Mouse (Mus musculus) embryonic stem cell, embryonic (primary cell): ENCODE measurements around the gene Trp73.

Source experiments
- CTCF ChIA-PET, 4 experiments: fragments of 300-600 bp in 2 of 4; fragments of 350-600 bp in 2 of 4; sonication (Branson Sonifier 250); formaldehyde crosslinking; loops; one replicate each; lab custom pipeline; 2022; ENCODE audit warnings: inconsistent platforms in 2 of 4; lab: Charles Lee
- POLR2A ChIA-PET, 4 experiments: fragments of 300-600 bp in 2 of 4; fragments of 350-600 bp in 2 of 4; sonication (Branson Sonifier 250); formaldehyde crosslinking; loops; one replicate each; lab custom pipeline; 2022; ENCODE audit warnings: antibody characterized with exemption in 4 of 4, inconsistent platforms in 1 of 4; lab: Charles Lee

The Trp73 gene

GRCm38 (mm10) chr4:154123553-154123952 is 16.5 kb downstream of the Trp73 start:
- CTCF ChIA-PET, result no interaction called here
- POLR2A ChIA-PET, result no interaction called here

DNA sequence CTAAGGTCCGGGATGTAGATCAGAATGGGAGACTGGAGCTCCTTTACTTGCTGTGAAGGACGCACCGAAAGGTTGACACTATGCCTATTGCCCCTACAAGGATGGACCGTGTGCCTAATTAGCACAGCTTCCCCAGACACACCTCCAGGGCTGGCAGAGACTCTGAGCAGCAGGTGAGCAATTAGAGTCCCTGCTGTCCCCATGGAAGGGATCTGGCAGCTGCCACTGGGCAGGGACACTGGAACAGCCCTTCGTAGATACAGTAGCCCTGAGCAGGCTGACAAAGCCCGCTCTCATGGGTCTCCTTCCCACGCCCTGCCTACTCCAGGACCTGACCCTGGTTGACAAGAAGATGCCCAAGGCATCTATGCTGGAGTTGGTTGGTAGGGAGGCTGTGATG is 17.6 kb downstream of the Trp73 start:
- POLR2A ChIA-PET, result interaction anchor here in 1 of 4 experiments (0.7 kb wide), 1 partner anchor 1026 kb away, joined by 3 read pairs; no protein-coding TSS in a partner anchor
- CTCF ChIA-PET, result interaction anchor here in 2 of 4 experiments (1.4 to 1.8 kb wide), 2 partner anchors 17 kb away, joined by 5 to 6 read pairs; no protein-coding TSS in a partner anchor

GRCm38 (mm10) chr4:154121800-154122199 is 18.2 kb downstream of the Trp73 start:
- CTCF ChIA-PET, result interaction anchor here in 2 of 4 experiments (1.4 to 1.9 kb wide), 3 partner anchors 16 to 29 kb away, joined by 5 to 6 read pairs (median 5); no protein-coding TSS in a partner anchor
- POLR2A ChIA-PET, result no interaction called here

DNA sequence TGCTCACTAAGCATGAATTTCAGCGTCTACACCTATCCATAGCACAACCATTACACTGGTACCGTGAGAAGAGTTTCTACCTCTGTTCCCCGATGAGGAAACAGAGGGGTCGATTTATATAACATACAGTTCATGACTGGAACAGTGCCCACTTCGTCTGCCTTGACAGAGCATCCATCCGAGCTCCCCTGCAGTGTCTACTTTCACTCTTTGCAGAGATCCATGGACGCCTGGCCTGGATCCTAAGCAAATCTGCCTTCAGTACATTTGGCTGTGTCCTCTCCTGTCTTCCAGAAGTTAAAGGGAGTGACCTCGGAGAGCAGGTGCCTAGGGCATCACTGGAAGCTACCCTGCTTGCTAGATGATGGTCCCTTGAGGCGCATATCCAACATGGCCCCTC is 20.8 kb downstream of the Trp73 start:
- ChIA-PET POLR2A (no interaction called here), CTCF (interaction anchor here in 1 of 4 experiments (1.0 kb wide), 1 partner anchor 14 kb away, joined by 3 read pairs; no protein-coding TSS in a partner anchor)

DNA sequence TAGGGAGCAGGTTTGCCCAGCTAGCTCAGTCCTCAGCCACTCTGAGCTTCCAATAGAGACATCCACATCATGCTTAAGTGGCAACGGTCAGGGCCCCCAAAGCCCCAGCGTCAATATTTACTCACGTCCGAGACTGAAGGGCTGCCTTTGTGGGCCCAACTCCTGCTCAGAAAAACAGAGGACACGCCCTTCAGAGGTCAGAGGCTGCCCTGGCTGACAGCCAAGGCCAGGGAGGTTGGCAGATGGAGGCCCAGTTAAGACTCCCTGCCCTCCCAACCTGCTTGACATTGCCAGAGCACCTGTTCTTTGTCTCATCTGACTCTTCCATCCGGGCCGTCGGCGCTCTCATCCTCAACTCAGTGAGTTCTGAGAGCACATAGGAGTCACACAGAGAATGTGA is 21.2 kb downstream of the Trp73 start:
- ChIA-PET CTCF (interaction anchor here in 3 of 4 experiments (1.0 to 2.8 kb wide), 4 partner anchors 13 to 40 kb away, joined by 3 to 10 read pairs (median 3); no protein-coding TSS in a partner anchor), POLR2A (interaction anchor here in 1 of 4 experiments (1.0 kb wide), 1 partner anchor 12 kb away, joined by 3 read pairs; no protein-coding TSS in a partner anchor)

DNA sequence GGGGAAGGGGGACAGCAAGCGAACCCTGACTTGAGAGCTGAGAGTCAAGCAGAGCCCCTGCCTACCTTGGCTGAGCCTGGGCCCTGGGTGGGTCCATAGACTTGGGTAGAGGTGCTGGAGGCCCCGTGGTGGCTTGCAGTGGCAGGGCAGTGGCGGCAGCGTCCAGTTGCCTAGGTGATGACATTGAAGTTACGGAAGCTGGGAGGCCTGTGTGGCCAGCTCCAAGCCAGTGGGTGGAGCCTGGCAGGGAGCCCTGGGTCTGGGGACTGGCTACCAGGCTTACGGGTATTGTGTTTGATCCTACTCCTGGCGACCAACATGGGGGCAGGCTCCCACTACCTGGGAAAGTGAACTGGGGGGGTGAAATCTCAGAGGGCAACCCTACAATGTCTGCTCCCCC is 23.6 kb downstream of the Trp73 start:
- CTCF ChIA-PET, result interaction anchor here in 2 of 4 experiments (0.6 to 2.8 kb wide), 3 partner anchors 11 to 34 kb away, joined by 3 to 10 read pairs (median 5); no protein-coding TSS in a partner anchor
- POLR2A ChIA-PET, result interaction anchor here in 1 of 4 experiments (0.8 kb wide), 1 partner anchor 11 kb away, joined by 5 read pairs; no protein-coding TSS in a partner anchor

DNA sequence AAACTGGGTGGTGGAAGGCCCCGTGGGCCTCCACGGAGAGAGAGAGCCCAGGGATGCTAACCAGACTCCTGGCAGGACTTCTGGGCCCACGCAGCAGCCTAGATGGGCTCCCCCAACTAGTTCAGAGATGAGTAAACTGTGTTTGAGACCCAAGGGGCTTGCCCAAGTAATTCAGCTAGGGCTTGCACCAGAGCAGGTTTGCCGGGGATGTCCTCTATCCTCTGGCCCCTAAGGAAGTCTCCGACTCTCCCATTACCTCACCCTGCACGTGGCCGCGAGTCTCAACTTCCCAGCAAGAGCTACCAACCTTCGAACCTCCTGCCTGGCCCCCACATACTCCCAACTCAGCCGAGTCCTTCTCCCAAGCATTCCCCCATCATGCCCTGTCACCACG is 30.2 kb downstream of the Trp73 start:
- ChIA-PET CTCF (interaction anchor here in 1 of 4 experiments (1.3 kb wide), 1 partner anchor 39 kb away, joined by 7 read pairs; no protein-coding TSS in a partner anchor), POLR2A (interaction anchor here (0.6 to 1.6 kb wide), 4 partner anchors 8 to 768 kb away, joined by 3 to 7 read pairs (median 4); no protein-coding TSS in a partner anchor)

GRCm38 (mm10) chr4:154109216-154109849 is 30.7 kb downstream of the Trp73 start:
- ChIA-PET CTCF (interaction anchor here in 3 of 4 experiments (0.5 to 1.3 kb wide), 4 partner anchors 16 to 655 kb away, joined by 3 to 7 read pairs (median 3); no protein-coding TSS in a partner anchor), POLR2A (interaction anchor here in 3 of 4 experiments (0.6 to 1.6 kb wide), 3 partner anchors 9 to 34 kb away, joined by 3 to 7 read pairs (median 3); no protein-coding TSS in a partner anchor)

GRCm38 (mm10) chr4:154106497-154107061 is 33.4 kb downstream of the Trp73 start:
- ChIA-PET CTCF (interaction anchor here (0.5 to 5.6 kb wide), 14 partner anchors 11 to 376 kb away, joined by 3 to 92 read pairs (median 25); partner anchors contain the start of genes Arhgef16 (in 1 of the 4) and Smim1 (in 1 of the 4)), POLR2A (interaction anchor here in 3 of 4 experiments (0.9 to 3.8 kb wide), 11 partner anchors 10 to 42 kb away, joined by 3 to 25 read pairs (median 5); no protein-coding TSS in a partner anchor)

DNA sequence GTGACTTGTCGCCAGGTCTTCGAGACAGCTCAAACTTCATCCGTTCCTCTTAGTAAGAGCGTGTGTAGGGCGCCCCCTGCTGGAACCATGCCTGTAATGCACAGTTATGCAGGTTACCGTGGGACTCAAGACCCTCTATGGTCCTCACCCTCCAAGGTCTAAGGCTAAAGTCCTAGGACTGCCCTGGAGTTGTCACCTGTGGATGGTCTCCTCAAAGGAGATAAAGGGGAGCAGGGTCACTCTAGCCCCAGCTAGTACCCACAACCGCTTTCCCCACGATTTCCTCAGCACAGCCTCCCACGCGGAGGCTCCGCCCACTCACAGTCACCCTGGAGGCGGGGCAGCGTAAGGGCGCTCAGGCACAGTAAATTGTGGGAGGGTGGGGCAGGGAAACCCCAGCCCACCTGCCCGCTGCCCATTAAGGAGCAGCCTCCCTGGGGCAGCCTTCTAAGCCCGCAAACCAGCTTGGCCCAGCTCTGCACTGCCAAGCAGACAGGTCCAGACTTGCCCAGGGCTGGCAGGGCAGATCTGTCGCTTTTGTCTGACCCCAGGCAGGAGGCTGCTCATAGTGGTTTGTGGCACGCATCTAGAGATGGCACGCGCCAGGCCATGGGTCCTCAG is 34.5 kb downstream of the Trp73 start:
- ChIA-PET CTCF (interaction anchor here (0.5 to 5.6 kb wide), 76 partner anchors 9 to 917 kb away, joined by 3 to 92 read pairs (median 4); partner anchors contain the start of genes Smim1 (in 3 of the 4), Tprgl (in 2 of the 4), Arhgef16 (in 1 of the 4) and Lrrc47 (in 1 of the 4)), POLR2A (interaction anchor here (0.5 to 3.8 kb wide), 24 partner anchors 8 to 223 kb away, joined by 3 to 25 read pairs (median 4); partner anchors contain the start of gene Smim1 (in 1 of the 4))

- ChIA-PET POLR2A (interaction anchor here in 2 of 4 experiments (0.6 to 3.8 kb wide), 7 partner anchors 9 to 30 kb away, joined by 3 to 25 read pairs (median 4); no protein-coding TSS in a partner anchor), CTCF (interaction anchor here (0.6 to 5.6 kb wide), 14 partner anchors 10 to 134 kb away, joined by 3 to 92 read pairs (median 6); partner anchors contain the start of gene Smim1 (in 2 of the 4))
These were observed 36.1 kb downstream of the Trp73 start for GRCm38 (mm10) chr4:154103912-154104311.

DNA sequence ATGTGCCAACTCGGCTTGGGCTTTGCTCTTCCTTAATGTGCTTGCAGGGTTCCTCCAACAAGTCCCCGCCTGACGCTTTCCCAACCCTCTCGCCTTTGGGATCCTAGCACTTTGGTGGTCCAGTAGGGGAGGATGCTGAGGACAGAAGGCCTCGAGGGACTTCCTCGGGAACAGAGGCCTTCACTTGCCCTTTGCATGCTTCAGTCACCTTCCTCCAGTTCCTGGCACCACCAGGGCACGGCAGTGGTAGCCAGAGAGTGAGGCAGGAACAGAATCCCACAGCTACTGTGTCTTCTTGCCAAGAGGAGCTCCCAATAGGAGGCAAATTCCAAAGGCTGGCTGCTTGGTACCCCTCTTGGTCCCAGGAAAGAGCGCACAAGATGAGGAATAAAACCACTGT is 36.6 kb downstream of the Trp73 start:
- POLR2A ChIA-PET, result interaction anchor here in 1 of 4 experiments (1.4 to 3.8 kb wide), 2 partner anchors 10 to 21 kb away, joined by 3 to 25 read pairs; no protein-coding TSS in a partner anchor
- CTCF ChIA-PET, result interaction anchor here (1.0 to 5.6 kb wide), 10 partner anchors 9 to 77 kb away, joined by 3 to 92 read pairs (median 6); partner anchors contain the start of gene Smim1 (in 1 of the 4)

DNA sequence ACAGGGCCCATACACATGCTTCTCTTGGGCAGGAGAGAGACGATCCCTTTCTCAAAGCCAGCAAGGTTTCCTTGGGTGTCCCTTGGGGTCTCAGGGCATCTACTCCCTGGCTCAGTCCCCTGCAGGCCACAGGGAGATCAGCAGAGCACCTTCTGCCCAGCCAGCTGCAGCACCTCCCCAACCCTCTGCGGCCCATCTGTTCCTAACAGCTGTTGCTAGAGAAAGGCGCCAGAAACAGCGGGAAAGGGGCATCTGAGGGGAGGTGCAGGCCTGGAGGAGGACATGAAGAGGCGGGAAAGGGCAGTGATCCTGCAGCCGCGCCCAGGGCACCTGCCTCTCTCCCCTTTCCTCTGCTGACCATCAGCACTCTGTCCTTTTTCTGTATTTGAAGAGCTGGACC is 40.6 kb downstream of the Trp73 start:
- POLR2A ChIA-PET, result interaction anchor here in 1 of 4 experiments (1.4 to 2.3 kb wide), 3 partner anchors 10 to 103 kb away, joined by 3 to 7 read pairs (median 7); no protein-coding TSS in a partner anchor
- CTCF ChIA-PET, result interaction anchor here in 3 of 4 experiments (0.5 to 1.3 kb wide), 4 partner anchors 18 to 74 kb away, joined by 3 to 5 read pairs (median 3); partner anchors contain the start of gene Smim1 (in 1 of the 3)

DNA sequence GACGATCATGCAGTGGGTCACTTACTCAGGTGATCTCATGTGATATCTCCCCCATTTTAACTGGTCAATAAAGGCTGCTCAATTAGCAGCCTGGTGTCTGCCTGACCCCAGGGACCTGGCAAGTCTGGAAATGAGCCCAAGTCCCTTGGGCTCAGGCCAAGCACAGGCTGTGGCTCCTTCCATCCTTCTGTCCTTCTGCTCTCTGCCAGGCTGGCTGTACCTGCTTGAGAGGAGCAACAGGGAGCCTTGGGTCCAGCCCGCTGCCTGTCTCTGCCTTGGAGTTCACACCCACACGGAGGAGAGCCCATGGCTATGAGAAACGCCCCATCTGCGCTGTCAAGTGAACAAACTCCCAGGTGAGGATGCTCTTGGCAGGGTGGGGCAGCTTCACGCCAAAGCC is 43.9 kb downstream of the Trp73 start:
- CTCF ChIA-PET, result interaction anchor here (0.6 to 4.4 kb wide), 12 partner anchors 8 to 958 kb away, joined by 3 to 51 read pairs (median 4); no protein-coding TSS in a partner anchor
- POLR2A ChIA-PET, result interaction anchor here in 3 of 4 experiments (1.1 to 2.8 kb wide), 8 partner anchors 10 to 29 kb away, joined by 3 to 31 read pairs (median 8); no protein-coding TSS in a partner anchor

GRCm38 (mm10) chr4:154093210-154093609 is 46.8 kb downstream of the Trp73 start:
- ChIA-PET CTCF (interaction anchor here (0.5 to 4.4 kb wide), 25 partner anchors 8 to 1490 kb away, joined by 3 to 51 read pairs (median 5); partner anchors contain the start of gene Smim1 (in 1 of the 4)), POLR2A (interaction anchor here in 3 of 4 experiments (0.6 to 2.7 kb wide), 10 partner anchors 8 to 1178 kb away, joined by 3 to 28 read pairs (median 4); no protein-coding TSS in a partner anchor)

DNA sequence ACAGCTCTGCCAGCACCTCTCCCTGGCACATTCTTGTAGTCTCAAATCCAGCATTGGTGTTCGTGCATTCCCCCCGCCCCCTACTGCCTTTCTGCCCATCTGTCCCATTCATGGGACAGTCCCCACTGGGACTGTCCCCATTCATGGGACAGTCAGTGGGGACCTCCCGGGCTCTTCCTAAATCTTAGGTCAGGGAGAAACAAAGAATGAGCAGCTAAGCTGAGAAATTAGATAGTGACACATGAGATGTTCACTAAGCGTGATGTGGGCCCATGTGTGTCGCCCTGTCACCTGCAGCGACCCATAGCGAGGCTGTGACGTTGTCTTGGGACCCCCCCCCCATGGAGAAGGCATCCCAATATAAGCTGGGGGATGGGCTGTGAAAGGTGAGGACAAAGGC is 48.7 kb downstream of the Trp73 start:
- CTCF ChIA-PET, result interaction anchor here (0.6 to 4.0 kb wide), 12 partner anchors 9 to 583 kb away, joined by 3 to 36 read pairs (median 4); no protein-coding TSS in a partner anchor
- POLR2A ChIA-PET, result interaction anchor here in 2 of 4 experiments (0.6 to 2.9 kb wide), 5 partner anchors 10 to 21 kb away, joined by 3 to 18 read pairs (median 6); no protein-coding TSS in a partner anchor

- ChIA-PET CTCF (interaction anchor here in 1 of 4 experiments (0.6 kb wide), 1 partner anchor 727 kb away, joined by 3 read pairs; no protein-coding TSS in a partner anchor), POLR2A (no interaction called here)
These were observed 50.8 kb downstream of the Trp73 start for GRCm38 (mm10) chr4:154089205-154089604.
